ENCODE assay signal across 14 mouse cellular contexts in genomic region chr5:112411072-112411471, GRCm38 (mm10). TPM values are rescaled to one million over a fixed set of nuclear protein-coding genes. Genes with fewer than 3 reads are reported as not detected.
A peak's percentile ranks its signal among the peaks of the same experiment; 100 is the strongest.
DNase-seq lines count a peak whose midpoint lies in the region; ATAC-seq and TF ChIP-seq lines count a peak whose summit lies in the region.
"Had no signal": no experiment of that assay in that cellular context is flagged by ENCODE, and none has a peak within 500 bp of the region (broad histone marks: within the 10 kb centered on the region; RNA-seq: fewer than 3 reads in every experiment).

No protein-coding gene starts in this region.

- no peak overlapping the region for H3K4me3 ChIP-seq in cortical plate, adult 2 months (ENCODE audit: insufficient read depth, low read length)
- no peak overlapping the region for H3K4me3 ChIP-seq in embryonic facial prominence, embryonic 13.5 days
- no peak overlapping the region for H3K4me3 ChIP-seq in hindbrain, embryonic 11.5 days (ENCODE audit: low read depth, low read length)
- H3K4me3 ChIP-seq in midbrain, embryonic 13.5 days (replicated peaks), result 0 out of 2 replicates have a peak overlapping the region, but pooled peaks have one; percentile 15
- H3K4me3 ChIP-seq in lung, postnatal 0 days (ENCODE audit: low read depth, low read length), result no peak overlapping the region
- H3K4me3 ChIP-seq: gastrocnemius, adult 2 months; intestine, embryonic 15.5 days; liver, embryonic 13.5 days had no signal

- no peaks in the 10 kb centered on the region; the same call in 1 of the 2 replicates for H3K9me3 ChIP-seq in embryonic facial prominence, embryonic 13.5 days
- H3K9me3 ChIP-seq in hindbrain, embryonic 11.5 days (ENCODE audit: control insufficient read depth, low read length), result no peaks in the 10 kb centered on the region
- no peaks in the 10 kb centered on the region; the same call in 1 of the 2 replicates for H3K9me3 ChIP-seq in midbrain, embryonic 13.5 days
- H3K9me3 ChIP-seq in lung, postnatal 0 days (ENCODE audit: low read length), result no peaks in the 10 kb centered on the region; the same call in 1 of the 2 replicates
- H3K9me3 ChIP-seq: intestine, embryonic 15.5 days; liver, embryonic 13.5 days had no signal

- TF ChIP-seq EP300 in lung, postnatal 0 days (IDR thresholded peaks at IDR 0.05), result no peak

- TF ChIP-seq POLR2A in cortical plate, adult 2 months (IDR thresholded peaks at IDR 0.05; ENCODE audit: extremely low read depth, insufficient read depth, low read length), result no peak

- H3K27me3 ChIP-seq in embryonic facial prominence, embryonic 13.5 days, result peaks cover 42% of the 10 kb centered on the region
- H3K27me3 ChIP-seq in hindbrain, embryonic 11.5 days (ENCODE audit: control insufficient read depth, insufficient read depth, low read length), result no peaks in the 10 kb centered on the region
- H3K27me3 ChIP-seq in midbrain, embryonic 13.5 days, result no peaks in the 10 kb centered on the region; the same call in 1 of the 2 replicates
- no peaks in the 10 kb centered on the region for H3K27me3 ChIP-seq in lung, postnatal 0 days (replicated peaks; ENCODE audit: insufficient read depth, low read length)

- DNase-seq in hindbrain, embryonic 11.5 days (ENCODE audit: low spot score), result no peak
- DNase-seq in lung, postnatal 0 days (ENCODE audit: low spot score), result no peak
- DNase-seq in heart, adult 11 months, result no peak
- DNase-seq: adrenal gland, postnatal 10 days; gastrocnemius, adult 2 months; kidney, postnatal 14 days; liver, embryonic 13.5 days had no signal

- no peak for TF ChIP-seq CTCF in cortical plate, adult 2 months (IDR thresholded peaks at IDR 0.05; ENCODE audit: extremely low read depth, insufficient read depth, low read length)
- no peak for TF ChIP-seq CTCF in lung, postnatal 0 days (IDR thresholded peaks at IDR 0.05)

- peak overlapping the region; percentile 21; the same call in 1 of the 2 replicates for H3K9ac ChIP-seq in embryonic facial prominence, embryonic 13.5 days
- no peak overlapping the region for H3K9ac ChIP-seq in hindbrain, embryonic 11.5 days (ENCODE audit: low read depth, low read length)
- peak overlapping the region; percentile 5; the same call in 1 of the 2 replicates for H3K9ac ChIP-seq in midbrain, embryonic 13.5 days (replicated peaks)
- no peak overlapping the region for H3K9ac ChIP-seq in lung, postnatal 0 days (replicated peaks; ENCODE audit: low read depth)
- H3K9ac ChIP-seq: intestine, embryonic 15.5 days; liver, embryonic 13.5 days had no signal

- H3K4me2 ChIP-seq in embryonic facial prominence, embryonic 13.5 days, result peak overlapping the region; percentile 30
- H3K4me2 ChIP-seq in hindbrain, embryonic 11.5 days (replicated peaks; ENCODE audit: low read depth, low read length), result no peak overlapping the region
- peak overlapping the region; percentile 44 for H3K4me2 ChIP-seq in midbrain, embryonic 13.5 days (replicated peaks)
- H3K4me2 ChIP-seq in lung, postnatal 0 days (replicated peaks; ENCODE audit: low read depth, low read length), result no peak overlapping the region
- H3K4me2 ChIP-seq: intestine, embryonic 15.5 days; liver, embryonic 13.5 days had no signal

- WGBS in embryonic facial prominence, embryonic 13.5 days, result 16% methylated on average over 11 of the region's 11 CpGs
- WGBS in hindbrain, embryonic 11.5 days, result 40% methylated on average over 11 of the region's 11 CpGs
- 22% methylated on average over 11 of the region's 11 CpGs for WGBS in midbrain, embryonic 13.5 days
- WGBS in lung, postnatal 0 days, result 26% methylated on average over 11 of the region's 11 CpGs

- no peak for ATAC-seq in embryonic facial prominence, embryonic 13.5 days (ENCODE audit: insufficient number of reproducible peaks, insufficient read depth, low FRiP score, low TSS enrichment, low read depth)
- peak; percentile 35; the same call in 1 of the 2 replicates for ATAC-seq in hindbrain, embryonic 11.5 days (ENCODE audit: low FRiP score)
- ATAC-seq in midbrain, embryonic 13.5 days, result peak; percentile 61
- ATAC-seq in lung, postnatal 0 days, result no peak
- no peak for ATAC-seq in CD4-positive, CD25-positive, alpha-beta regulatory T cell, adult 4 months
- ATAC-seq: intestine, embryonic 15.5 days had no signal

- H3K27ac ChIP-seq in cortical plate, adult 2 months (ENCODE audit: insufficient read depth, low read length), result peak overlapping the region; percentile 20
- peak overlapping the region; percentile 57 for H3K27ac ChIP-seq in embryonic facial prominence, embryonic 13.5 days
- peak overlapping the region; percentile 43; the same call in 1 of the 2 replicates for H3K27ac ChIP-seq in hindbrain, embryonic 11.5 days (ENCODE audit: low read depth, low read length)
- peak overlapping the region; percentile 93 for H3K27ac ChIP-seq in midbrain, embryonic 13.5 days
- no peak overlapping the region for H3K27ac ChIP-seq in lung, postnatal 0 days (ENCODE audit: low read length)
- H3K27ac ChIP-seq: gastrocnemius, adult 2 months; heart, embryonic 10.5 days; intestine, embryonic 15.5 days; liver, embryonic 13.5 days; macrophage had no signal

- H3K4me1 ChIP-seq in cortical plate, adult 2 months (ENCODE audit: control insufficient read depth, insufficient read depth, low read length), result peaks cover 13% of the 10 kb centered on the region
- H3K4me1 ChIP-seq in embryonic facial prominence, embryonic 13.5 days, result peaks cover 19% of the 10 kb centered on the region
- peaks cover 2% of the 10 kb centered on the region; the same call in 1 of the 2 replicates for H3K4me1 ChIP-seq in hindbrain, embryonic 11.5 days (replicated peaks; ENCODE audit: control insufficient read depth, insufficient read depth, low read length)
- peaks cover 49% of the 10 kb centered on the region for H3K4me1 ChIP-seq in midbrain, embryonic 13.5 days (replicated peaks)
- no peaks in the 10 kb centered on the region for H3K4me1 ChIP-seq in lung, postnatal 0 days (ENCODE audit: insufficient read depth, low read depth, low read length)
- H3K4me1 ChIP-seq: intestine, embryonic 15.5 days; liver, embryonic 13.5 days had no signal

- no peaks in the 10 kb centered on the region for H3K36me3 ChIP-seq in embryonic facial prominence, embryonic 13.5 days
- no peaks in the 10 kb centered on the region for H3K36me3 ChIP-seq in hindbrain, embryonic 11.5 days (ENCODE audit: control insufficient read depth, insufficient read depth, low read length)
- no peaks in the 10 kb centered on the region for H3K36me3 ChIP-seq in midbrain, embryonic 13.5 days
- no peaks in the 10 kb centered on the region for H3K36me3 ChIP-seq in lung, postnatal 0 days (ENCODE audit: insufficient read depth, low read length)
- H3K36me3 ChIP-seq: heart, embryonic 10.5 days; intestine, embryonic 15.5 days; liver, embryonic 13.5 days had no signal

RNA-seq across cellular contexts. Expression of gene Asphd2, which starts 16.4 kb away (rescaled TPM):
- polyA plus RNA-seq in cortical plate, adult 2 months (2012; rRNA removed), result 181 and 198 TPM in 2 replicates
- 14.5 and 14.8 TPM in 2 replicates for polyA plus RNA-seq in embryonic facial prominence, embryonic 13.5 days (2015; fragmentation: Nextera tagmentation; extraction: Ambion mirVana)
- 26.0 and 41.6 TPM in 2 replicates for polyA plus RNA-seq in hindbrain, embryonic 11.5 days (2014; fragmentation: Nextera tagmentation; extraction: Ambion mirVana)
- 37.8 and 47.6 TPM in 2 replicates for polyA plus RNA-seq in midbrain, embryonic 13.5 days (2015; fragmentation: Nextera tagmentation; extraction: Ambion mirVana)
- 1.9 and 2.0 TPM in 2 replicates for polyA plus RNA-seq in lung, postnatal 0 days (2015; fragmentation: Nextera tagmentation; extraction: Ambion mirVana)
- polyA plus RNA-seq in CD4-positive, CD25-positive, alpha-beta regulatory T cell, adult 4 months (2017; shearing (Covaris generic)), result not detected
- polyA plus RNA-seq: macrophage had no signal

RNA-seq across cellular contexts. Expression of gene Gm6588, which starts 38.2 kb away (rescaled TPM):
- polyA plus RNA-seq in cortical plate, adult 2 months (2012; rRNA removed), result not detected in 2 replicates
- polyA plus RNA-seq in embryonic facial prominence, embryonic 13.5 days (2015; fragmentation: Nextera tagmentation; extraction: Ambion mirVana), result 0.08 and 0.15 TPM in 2 replicates
- 0.14 and 0.28 TPM in 2 replicates for polyA plus RNA-seq in hindbrain, embryonic 11.5 days (2014; fragmentation: Nextera tagmentation; extraction: Ambion mirVana)
- 1.5 and 1.7 TPM in 2 replicates for polyA plus RNA-seq in midbrain, embryonic 13.5 days (2015; fragmentation: Nextera tagmentation; extraction: Ambion mirVana)
- polyA plus RNA-seq in lung, postnatal 0 days (2015; fragmentation: Nextera tagmentation; extraction: Ambion mirVana), result not detected in 2 replicates
- polyA plus RNA-seq in CD4-positive, CD25-positive, alpha-beta regulatory T cell, adult 4 months (2017; shearing (Covaris generic)), result not detected
- polyA plus RNA-seq: intestine, embryonic 15.5 days; liver, embryonic 13.5 days; macrophage had no signal

RNA-seq across cellular contexts. Expression of gene Gm6583, which starts 55.2 kb away (rescaled TPM):
- 0.04 and 0.13 TPM in 2 replicates for polyA plus RNA-seq in cortical plate, adult 2 months (2012; rRNA removed)
- polyA plus RNA-seq in embryonic facial prominence, embryonic 13.5 days (2015; fragmentation: Nextera tagmentation; extraction: Ambion mirVana), result 0.18 and 0.34 TPM in 2 replicates
- 0.13 and 0.26 TPM in 2 replicates for polyA plus RNA-seq in hindbrain, embryonic 11.5 days (2014; fragmentation: Nextera tagmentation; extraction: Ambion mirVana)
- 0.14 and 0.17 TPM in 2 replicates for polyA plus RNA-seq in midbrain, embryonic 13.5 days (2015; fragmentation: Nextera tagmentation; extraction: Ambion mirVana)
- polyA plus RNA-seq in lung, postnatal 0 days (2015; fragmentation: Nextera tagmentation; extraction: Ambion mirVana), result 0.25 and 0.31 TPM in 2 replicates
- polyA plus RNA-seq in CD4-positive, CD25-positive, alpha-beta regulatory T cell, adult 4 months (2017; shearing (Covaris generic)), result under 1 TPM in 1 of 2 experiments, not detected in 1; 0.28 TPM

Comparison
In these comparisons a context has a peak if more than half of its experiments do, and no peak if none do; other contexts are left out.
1. ATAC-seq: peak in hindbrain, embryonic 11.5 days (single experiment) and midbrain, embryonic 13.5 days (single experiment); none in embryonic facial prominence, embryonic 13.5 days (single experiment), lung, postnatal 0 days (single experiment) and CD4-positive, CD25-positive, alpha-beta regulatory T cell, adult 4 months (single experiment).
2. H3K4me2 ChIP-seq: peak in embryonic facial prominence, embryonic 13.5 days (single experiment) and midbrain, embryonic 13.5 days (single experiment); none in hindbrain, embryonic 11.5 days (single experiment) and lung, postnatal 0 days (single experiment).
3. H3K9ac ChIP-seq: peak in embryonic facial prominence, embryonic 13.5 days (single experiment) and midbrain, embryonic 13.5 days (single experiment); none in hindbrain, embryonic 11.5 days (single experiment) and lung, postnatal 0 days (single experiment).